Mouse (Mus musculus): ENCODE measurements at regions not wholly inside any gene's neighbourhood (a gene's known extent, or its start where the extent isn't known, plus 50 kb on each side); places are given as distances from the start of the nearest gene placed in this dataset.

DNA sequence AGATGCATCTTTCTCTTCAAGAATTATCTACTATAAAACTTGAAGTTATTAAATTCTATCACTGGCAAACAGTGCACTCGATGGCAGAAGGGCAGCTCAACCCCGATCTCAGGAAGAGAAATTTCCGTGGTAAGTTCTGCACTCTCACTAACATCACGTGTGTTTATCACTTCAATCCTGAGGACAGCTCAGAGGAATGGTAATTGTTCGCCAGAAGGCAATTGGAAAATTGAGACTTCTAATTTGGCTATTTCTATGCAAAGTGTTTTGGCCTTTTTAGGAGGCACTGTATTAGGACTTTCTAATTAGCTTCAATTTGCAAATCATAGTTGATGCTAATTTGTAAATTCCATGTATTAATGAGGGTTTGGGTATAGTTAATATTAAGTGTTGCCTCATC is 977.3 kb downstream of the Defb40 start:
- TF ChIP-seq CTCF (IDR thresholded peaks at IDR 0.05; ENCODE audit: low read depth, low read length) (no peak), POLR2A (IDR thresholded peaks at IDR 0.05; ENCODE audit: extremely low read depth, insufficient read depth, low read length) (no peak)

Measured in liver, adult 2 months (tissue).